Mouse (Mus musculus) bone marrow macrophage, adult 2 months (primary cell): ENCODE data around the gene Sytl3.
"Not testable (repeated sequence)": the region's sequence is repeated elsewhere in the genome, so short reads cannot be mapped to it uniquely, and the experiment has no call there.

Source experiments
- CTCF ChIP-seq: IDR thresholded peaks from 2 replicates; pipeline ENCODE4 v1.5.1; 2012; ENCODE audit warnings: low read depth, mild to moderate bottlenecking, low read length, moderate library complexity
- POLR2A ChIP-seq: IDR thresholded peaks from 2 replicates; pipeline ENCODE4 v1.6.1; 2012; ENCODE audit warnings: mild to moderate bottlenecking, low read depth, low read length, borderline replicate concordance

DNA sequence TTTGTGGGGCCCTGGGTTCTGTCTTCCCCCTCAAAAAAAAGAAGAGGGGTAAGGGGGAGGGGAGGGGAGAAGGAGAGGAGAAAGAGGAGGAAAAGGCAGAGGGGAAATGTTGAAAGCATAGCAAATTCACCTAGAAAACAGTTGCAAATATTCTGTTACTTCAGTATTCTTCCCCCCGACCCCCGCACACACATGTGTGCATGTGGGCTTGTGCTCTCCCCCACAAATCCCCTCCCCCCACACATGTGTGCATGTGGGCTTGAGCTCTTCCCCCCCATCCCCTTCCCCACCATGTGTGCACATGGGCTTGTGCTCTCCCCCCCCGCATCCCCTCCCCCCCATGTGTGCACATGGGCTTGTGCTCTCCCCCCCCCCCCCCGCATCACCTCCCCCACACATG is 30.5 kb downstream of the Sytl3 start:
- not testable (repeated sequence) for TF ChIP-seq CTCF, POLR2A
